Mouse (Mus musculus): ENCODE results near the gene Gng2. TPM values are rescaled to one million over a fixed set of nuclear protein-coding genes. Genes with fewer than 3 reads are reported as not detected.
A peak's percentile ranks its signal among the peaks of the same experiment; 100 is the strongest.

The Gng2 gene
- polyA plus RNA-seq, 1 experiment: 16.1 TPM

DNA sequence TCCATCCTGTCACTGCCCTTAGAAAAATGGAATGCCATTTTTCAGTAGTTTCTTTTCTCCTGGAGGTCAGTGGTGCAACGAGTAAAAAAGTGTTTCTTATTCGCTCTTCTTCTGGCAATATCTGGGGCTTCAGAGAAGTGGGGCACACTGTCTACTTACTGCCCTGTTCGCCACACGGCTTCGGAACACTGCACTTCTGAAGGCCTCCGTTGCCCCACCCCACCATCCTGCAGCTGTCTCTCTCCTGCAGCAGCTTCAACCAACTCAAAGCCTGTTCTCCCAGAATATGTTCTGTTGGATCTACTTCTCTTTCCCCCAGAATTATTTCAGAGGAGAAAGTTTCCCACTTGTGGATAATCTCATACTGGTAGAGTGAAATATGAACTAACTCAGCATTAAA lies 52.3 kb downstream of the Gng2 start:
- no peaks in the 10 kb centered on the region; the same call in 1 of the 2 replicates for H3K4me1 ChIP-seq (ENCODE audit: control insufficient read depth, insufficient read depth, low read length)
- WGBS: 78% methylated on average over 6 of the region's 6 CpGs
- no peak for DNase-seq

DNA sequence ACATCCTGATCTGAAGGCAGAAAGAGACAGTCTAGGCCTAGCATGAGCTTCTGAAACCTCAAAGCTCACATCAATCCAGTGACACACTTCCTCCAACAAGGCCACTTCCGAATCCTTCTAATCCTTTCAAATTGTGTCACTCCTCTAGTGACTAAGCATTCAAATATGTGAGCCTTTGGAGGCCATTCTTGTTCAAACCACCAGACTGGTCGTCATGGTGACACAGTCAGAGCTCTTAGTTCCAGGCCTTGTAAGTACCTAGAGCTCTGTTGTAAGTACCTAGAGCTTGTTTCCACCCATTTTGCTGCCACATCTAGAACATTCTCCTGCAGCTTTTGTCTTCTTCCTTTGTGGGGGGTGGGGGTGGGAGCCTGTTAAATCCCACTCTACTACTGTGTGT lies 53.3 kb downstream of the Gng2 start:
- TF ChIP-seq CTCF (IDR thresholded peaks at IDR 0.05; ENCODE audit: insufficient read depth, low read length): no peak
- TF ChIP-seq POLR2A (IDR thresholded peaks at IDR 0.05; ENCODE audit: borderline replicate concordance, extremely low read depth, low read depth, low read length): no peak
- no peak overlapping the region for H3K4me3 ChIP-seq (replicated peaks; ENCODE audit: extremely low read depth, low read depth, low read length)
- DNase-seq: no peak
- H3K4me1 ChIP-seq (ENCODE audit: control insufficient read depth, insufficient read depth, low read length): no peaks in the 10 kb centered on the region; the same call in 1 of the 2 replicates
- 97% methylated on average over 2 of the region's 2 CpGs for WGBS

More for the DNA sequence above, 52.3 kb downstream of the Gng2 start:
- no peak for TF ChIP-seq CTCF (IDR thresholded peaks at IDR 0.05; ENCODE audit: insufficient read depth, low read length)
- TF ChIP-seq POLR2A (IDR thresholded peaks at IDR 0.05; ENCODE audit: borderline replicate concordance, extremely low read depth, low read depth, low read length): no peak
- no peak overlapping the region for H3K4me3 ChIP-seq (replicated peaks; ENCODE audit: extremely low read depth, low read depth, low read length)

DNA sequence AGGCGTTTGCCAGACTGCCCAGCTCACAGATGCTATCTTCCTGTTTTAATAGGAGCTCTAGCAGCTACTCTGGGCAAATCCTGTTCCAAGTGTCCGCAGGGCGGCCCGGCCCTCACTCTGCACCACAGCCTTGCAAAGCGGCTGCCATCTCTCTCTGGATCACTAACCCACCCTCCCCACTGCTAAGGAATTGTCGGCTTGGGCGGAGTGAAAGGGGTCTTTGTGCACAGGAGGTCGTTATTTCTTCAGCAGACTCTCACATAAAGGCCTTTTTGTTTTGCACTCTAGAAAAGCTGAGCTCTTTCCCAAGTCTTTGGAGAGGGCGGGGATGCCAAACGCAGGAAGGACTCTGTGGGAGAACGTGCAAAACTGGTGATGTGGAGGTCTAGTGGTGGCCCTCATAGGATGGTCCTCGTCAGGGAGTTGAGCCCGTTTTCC lies 57.2 kb downstream of the Gng2 start:
- no peak for DNase-seq
- 51% methylated on average over 13 of the region's 13 CpGs for WGBS
- TF ChIP-seq CTCF (IDR thresholded peaks at IDR 0.05; ENCODE audit: insufficient read depth, low read length): no peak
- TF ChIP-seq POLR2A (IDR thresholded peaks at IDR 0.05; ENCODE audit: borderline replicate concordance, extremely low read depth, low read depth, low read length): no peak
- Histone ChIP-seq H3K4me1 (ENCODE audit: control insufficient read depth, insufficient read depth, low read length) (no peaks in the 10 kb centered on the region), H3K4me3 (replicated peaks; ENCODE audit: extremely low read depth, low read depth, low read length) (no peak overlapping the region)

DNA sequence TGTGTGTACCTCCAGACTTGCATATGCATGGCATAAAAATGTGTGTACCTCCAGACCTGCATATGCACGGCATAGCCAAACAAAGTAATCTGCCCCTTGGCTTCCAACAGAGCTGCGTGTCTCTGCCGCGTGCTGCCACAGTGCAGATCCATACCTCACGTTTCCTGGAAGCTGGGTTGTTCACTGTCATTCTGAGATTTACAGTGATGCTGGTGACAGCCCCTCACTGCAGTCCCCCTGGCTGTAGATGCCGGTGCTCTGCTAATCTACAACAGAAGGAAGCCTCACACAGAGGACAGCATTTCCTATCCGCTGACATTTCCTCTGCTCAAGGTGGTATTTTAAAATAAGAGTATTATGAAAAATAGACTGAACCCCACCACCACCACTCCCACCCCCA lies 57.6 kb downstream of the Gng2 start:
- Histone ChIP-seq H3K4me1 (ENCODE audit: control insufficient read depth, insufficient read depth, low read length) (no peaks in the 10 kb centered on the region), H3K4me3 (replicated peaks; ENCODE audit: extremely low read depth, low read depth, low read length) (no peak overlapping the region)
- WGBS: 66% methylated on average over 7 of the region's 7 CpGs
- no peak for DNase-seq
- TF ChIP-seq POLR2A (IDR thresholded peaks at IDR 0.05; ENCODE audit: borderline replicate concordance, extremely low read depth, low read depth, low read length) (no peak), CTCF (IDR thresholded peaks at IDR 0.05; ENCODE audit: insufficient read depth, low read length) (no peak)

DNA sequence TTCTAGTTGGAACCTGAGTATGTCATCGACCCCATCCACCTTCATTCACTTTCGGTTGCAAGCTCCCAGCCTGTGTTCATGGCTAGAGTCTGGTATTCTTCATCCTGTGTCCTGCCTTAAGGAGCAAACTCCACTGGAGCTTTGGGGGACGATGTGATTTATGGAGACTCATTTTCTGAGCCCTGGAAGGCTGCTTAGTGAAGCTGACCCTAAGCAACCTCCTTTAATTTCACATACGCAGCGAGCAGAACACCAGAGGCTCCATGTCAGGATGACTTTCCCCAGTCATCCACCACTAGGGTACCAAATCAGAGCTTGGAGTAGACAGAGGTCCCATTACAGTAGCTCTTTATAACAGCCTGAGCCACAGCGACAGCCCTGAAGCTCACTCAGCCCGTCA lies 59.9 kb downstream of the Gng2 start:
- Histone ChIP-seq H3K4me1 (ENCODE audit: control insufficient read depth, insufficient read depth, low read length) (no peaks in the 10 kb centered on the region), H3K4me3 (replicated peaks; ENCODE audit: extremely low read depth, low read depth, low read length) (no peak overlapping the region)
- no peak for DNase-seq
- TF ChIP-seq POLR2A (IDR thresholded peaks at IDR 0.05; ENCODE audit: borderline replicate concordance, extremely low read depth, low read depth, low read length) (no peak), CTCF (IDR thresholded peaks at IDR 0.05; ENCODE audit: insufficient read depth, low read length) (no peak)
- 91% methylated on average over 7 of the region's 7 CpGs for WGBS

- Histone ChIP-seq H3K4me3 (replicated peaks; ENCODE audit: extremely low read depth, low read depth, low read length) (no peak overlapping the region), H3K4me1 (ENCODE audit: control insufficient read depth, insufficient read depth, low read length) (no peaks in the 10 kb centered on the region)
- 76% methylated on average over 2 of the region's 2 CpGs for WGBS
- DNase-seq: no peak
- TF ChIP-seq POLR2A (IDR thresholded peaks at IDR 0.05; ENCODE audit: borderline replicate concordance, extremely low read depth, low read depth, low read length): no peak
- TF ChIP-seq CTCF (IDR thresholded peaks at IDR 0.05; ENCODE audit: insufficient read depth, low read length): no peak
Observed at GRCm38 (mm10) chr14:19916315-19916714, 61.1 kb downstream of the Gng2 start.

- DNase-seq: no peak
- H3K4me1 ChIP-seq (ENCODE audit: control insufficient read depth, insufficient read depth, low read length): no peaks in the 10 kb centered on the region
- WGBS: 69% methylated on average over 3 of the region's 3 CpGs
- TF ChIP-seq POLR2A (IDR thresholded peaks at IDR 0.05; ENCODE audit: borderline replicate concordance, extremely low read depth, low read depth, low read length) (no peak), CTCF (IDR thresholded peaks at IDR 0.05; ENCODE audit: insufficient read depth, low read length) (no peak)
- no peak overlapping the region for H3K4me3 ChIP-seq (replicated peaks; ENCODE audit: extremely low read depth, low read depth, low read length)
Observed at GRCm38 (mm10) chr14:19912891-19913290, 64.5 kb downstream of the Gng2 start.

GRCm38 (mm10) chr14:19905615-19906014 lies 71.8 kb downstream of the Gng2 start:
- no peak for TF ChIP-seq CTCF (IDR thresholded peaks at IDR 0.05; ENCODE audit: insufficient read depth, low read length)
- no peak for TF ChIP-seq POLR2A (IDR thresholded peaks at IDR 0.05; ENCODE audit: borderline replicate concordance, extremely low read depth, low read depth, low read length)
- H3K4me3 ChIP-seq (replicated peaks; ENCODE audit: extremely low read depth, low read depth, low read length): no peak overlapping the region
- 31% methylated on average over 5 of the region's 5 CpGs for WGBS
- H3K4me1 ChIP-seq (ENCODE audit: control insufficient read depth, insufficient read depth, low read length): peaks cover 4% of the 10 kb centered on the region
- peak; percentile 27 for DNase-seq

GRCm38 (mm10) chr14:19904821-19905220 lies 72.6 kb downstream of the Gng2 start:
- 58% methylated on average over 3 of the region's 3 CpGs for WGBS
- TF ChIP-seq CTCF (IDR thresholded peaks at IDR 0.05; ENCODE audit: insufficient read depth, low read length) (no peak), POLR2A (IDR thresholded peaks at IDR 0.05; ENCODE audit: borderline replicate concordance, extremely low read depth, low read depth, low read length) (no peak)
- DNase-seq: no peak
- Histone ChIP-seq H3K4me1 (ENCODE audit: control insufficient read depth, insufficient read depth, low read length) (peaks cover 4% of the 10 kb centered on the region), H3K4me3 (replicated peaks; ENCODE audit: extremely low read depth, low read depth, low read length) (no peak overlapping the region)

GRCm38 (mm10) chr14:19904031-19904430 lies 73.4 kb downstream of the Gng2 start:
- TF ChIP-seq POLR2A (IDR thresholded peaks at IDR 0.05; ENCODE audit: borderline replicate concordance, extremely low read depth, low read depth, low read length): no peak
- TF ChIP-seq CTCF (IDR thresholded peaks at IDR 0.05; ENCODE audit: insufficient read depth, low read length): no peak
- peaks cover 4% of the 10 kb centered on the region for H3K4me1 ChIP-seq (ENCODE audit: control insufficient read depth, insufficient read depth, low read length)
- H3K4me3 ChIP-seq (replicated peaks; ENCODE audit: extremely low read depth, low read depth, low read length): no peak overlapping the region
- WGBS: 42% methylated on average over 5 of the region's 5 CpGs
- no peak for DNase-seq
